In the genomic region with DNA sequence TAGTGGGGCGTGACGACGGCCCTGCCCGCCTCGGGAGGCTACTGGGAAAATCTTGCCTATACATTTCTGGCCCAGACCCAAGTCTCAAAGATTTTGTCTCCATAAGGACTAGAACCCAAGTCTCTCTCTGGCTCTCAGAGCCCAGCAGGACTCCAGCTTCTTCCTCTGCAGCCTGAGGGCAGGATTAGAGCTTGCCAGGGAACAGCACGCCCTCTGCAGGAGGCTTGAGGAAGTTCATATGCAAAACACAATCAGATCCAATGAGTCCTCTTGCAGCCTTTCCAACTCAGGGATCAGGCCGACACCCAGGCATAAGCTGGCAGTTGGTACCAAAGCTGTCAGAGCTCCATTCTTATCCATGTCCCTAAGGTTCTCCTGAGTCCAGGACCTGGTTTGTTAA, we compare ENCODE assay signal across 11 mouse cellular contexts.
DNase-seq lines count a peak whose midpoint lies in the region; ATAC-seq and TF ChIP-seq lines count a peak whose summit lies in the region.
"Had no signal": no experiment of that assay in that cellular context is flagged by ENCODE, and none has a peak within 500 bp of the region (broad histone marks: within the 10 kb centered on the region; RNA-seq: fewer than 3 reads in every experiment).

No protein-coding gene starts in this region.

- no peaks in the 10 kb centered on the region for H3K27me3 ChIP-seq in hindbrain, embryonic 11.5 days (ENCODE audit: control insufficient read depth, insufficient read depth, low read length)
- H3K27me3 ChIP-seq in hindbrain, embryonic 10.5 days (ENCODE audit: insufficient read depth, poor library complexity, severe bottlenecking) = 0 out of 2 replicates have a peak, but pooled peaks cover 10% of the 10 kb centered on the region
- no peaks in the 10 kb centered on the region for H3K27me3 ChIP-seq in midbrain, embryonic 11.5 days (ENCODE audit: control insufficient read depth, insufficient read depth, low read length)
- no peaks in the 10 kb centered on the region for H3K27me3 ChIP-seq in midbrain, embryonic 16.5 days (ENCODE audit: control insufficient read depth, insufficient read depth, low read depth, low read length)
- H3K27me3 ChIP-seq in small intestine, adult 2 months (ENCODE audit: control insufficient read depth, insufficient read depth, low read length) = no peaks in the 10 kb centered on the region
- H3K27me3 ChIP-seq: lung, embryonic 15.5 days had no signal

- DNase-seq in hindbrain, embryonic 11.5 days (ENCODE audit: low spot score) = peak; percentile 46
- DNase-seq in hindbrain, embryonic 10.5 days (ENCODE audit: low spot score) = no peak
- peak; percentile 82 for DNase-seq in midbrain, embryonic 11.5 days (ENCODE audit: low spot score, missing footprints)
- no peak for DNase-seq in left cerebral cortex, adult 8-10 months (ENCODE audit: low spot score in 2 of 2)
- DNase-seq in layer of hippocampus, postnatal 10 days (ENCODE audit: low spot score in 2 of 2) = no peak
- DNase-seq: heart, adult 11 months; right cerebral cortex, adult 18-20 months had no signal

- H3K4me2 ChIP-seq in hindbrain, embryonic 11.5 days (replicated peaks; ENCODE audit: low read depth, low read length) = no peak overlapping the region
- H3K4me2 ChIP-seq in midbrain, embryonic 11.5 days = no peak overlapping the region
- H3K4me2 ChIP-seq in midbrain, embryonic 16.5 days (ENCODE audit: low read length) = no peak overlapping the region
- H3K4me2 ChIP-seq: lung, embryonic 15.5 days had no signal

- H3K4me1 ChIP-seq in hindbrain, embryonic 11.5 days (replicated peaks; ENCODE audit: control insufficient read depth, insufficient read depth, low read length) = 0 out of 2 replicates have a peak, but pooled peaks cover 5% of the 10 kb centered on the region
- peaks cover 41% of the 10 kb centered on the region for H3K4me1 ChIP-seq in hindbrain, embryonic 10.5 days (replicated peaks)
- H3K4me1 ChIP-seq in midbrain, embryonic 11.5 days (ENCODE audit: control insufficient read depth, insufficient read depth, low read length) = no peaks in the 10 kb centered on the region; the same call in none of the 2 replicates
- H3K4me1 ChIP-seq in midbrain, embryonic 16.5 days (ENCODE audit: control insufficient read depth, insufficient read depth, low read length) = peaks cover 4% of the 10 kb centered on the region; the same call in 1 of the 2 replicates
- H3K4me1 ChIP-seq in bone marrow macrophage, adult 2 months (ENCODE audit: control insufficient read depth, insufficient read depth, low read length) = no peaks in the 10 kb centered on the region
- no peaks in the 10 kb centered on the region for H3K4me1 ChIP-seq in small intestine, adult 2 months (ENCODE audit: control insufficient read depth, insufficient read depth, insufficient read length, low read length)
- H3K4me1 ChIP-seq: lung, embryonic 15.5 days had no signal

- TF ChIP-seq POLR2A in bone marrow macrophage, adult 2 months (IDR thresholded peaks at IDR 0.05; ENCODE audit: borderline replicate concordance, low read depth, low read length) = no peak
- TF ChIP-seq POLR2A in small intestine, adult 2 months (IDR thresholded peaks at IDR 0.05; ENCODE audit: low read depth, low read length) = no peak

- H3K36me3 ChIP-seq in hindbrain, embryonic 11.5 days (ENCODE audit: control insufficient read depth, insufficient read depth, low read length) = no peaks in the 10 kb centered on the region
- no peaks in the 10 kb centered on the region for H3K36me3 ChIP-seq in hindbrain, embryonic 10.5 days
- no peaks in the 10 kb centered on the region for H3K36me3 ChIP-seq in midbrain, embryonic 11.5 days (ENCODE audit: control insufficient read depth, insufficient read depth, low read length)
- no peaks in the 10 kb centered on the region for H3K36me3 ChIP-seq in midbrain, embryonic 16.5 days (ENCODE audit: control insufficient read depth, insufficient read depth, low read length)
- no peaks in the 10 kb centered on the region for H3K36me3 ChIP-seq in small intestine, adult 2 months (ENCODE audit: control insufficient read depth, insufficient read depth, low read length)
- H3K36me3 ChIP-seq: lung, embryonic 15.5 days had no signal

- H3K27ac ChIP-seq in hindbrain, embryonic 11.5 days (ENCODE audit: low read depth, low read length) = no peak overlapping the region
- H3K27ac ChIP-seq in hindbrain, embryonic 10.5 days = no peak overlapping the region
- no peak overlapping the region for H3K27ac ChIP-seq in midbrain, embryonic 11.5 days (ENCODE audit: low read depth, low read length)
- no peak overlapping the region for H3K27ac ChIP-seq in midbrain, embryonic 16.5 days (ENCODE audit: low read length)
- no peak overlapping the region for H3K27ac ChIP-seq in bone marrow macrophage, adult 2 months (ENCODE audit: insufficient read depth, low read depth, low read length)
- H3K27ac ChIP-seq in small intestine, adult 2 months (ENCODE audit: insufficient read depth, low read depth, low read length) = no peak overlapping the region
- H3K27ac ChIP-seq: lung, embryonic 15.5 days had no signal

- H3K9ac ChIP-seq in hindbrain, embryonic 11.5 days (ENCODE audit: low read depth, low read length) = no peak overlapping the region
- no peak overlapping the region for H3K9ac ChIP-seq in midbrain, embryonic 11.5 days (ENCODE audit: low read length)
- no peak overlapping the region for H3K9ac ChIP-seq in midbrain, embryonic 16.5 days (ENCODE audit: low read depth, low read length)
- H3K9ac ChIP-seq: lung, embryonic 15.5 days had no signal

- no peaks in the 10 kb centered on the region for H3K9me3 ChIP-seq in hindbrain, embryonic 11.5 days (ENCODE audit: control insufficient read depth, low read length)
- H3K9me3 ChIP-seq in hindbrain, embryonic 10.5 days = no peaks in the 10 kb centered on the region
- no peaks in the 10 kb centered on the region for H3K9me3 ChIP-seq in midbrain, embryonic 11.5 days (ENCODE audit: control insufficient read depth, low read length)
- H3K9me3 ChIP-seq in midbrain, embryonic 16.5 days (replicated peaks; ENCODE audit: control insufficient read depth, low read length, poor library complexity, severe bottlenecking) = no peaks in the 10 kb centered on the region
- H3K9me3 ChIP-seq: lung, embryonic 15.5 days had no signal

- ATAC-seq in hindbrain, embryonic 11.5 days (ENCODE audit: low FRiP score) = no peak
- ATAC-seq in midbrain, embryonic 11.5 days (ENCODE audit: low FRiP score) = no peak
- no peak for ATAC-seq in midbrain, embryonic 16.5 days

- H3K4me3 ChIP-seq in hindbrain, embryonic 11.5 days (ENCODE audit: low read depth, low read length) = no peak overlapping the region
- no peak overlapping the region for H3K4me3 ChIP-seq in hindbrain, embryonic 10.5 days
- H3K4me3 ChIP-seq in midbrain, embryonic 11.5 days (ENCODE audit: low read depth, low read length) = no peak overlapping the region
- H3K4me3 ChIP-seq in midbrain, embryonic 16.5 days (ENCODE audit: low read depth, low read length) = no peak overlapping the region
- no peak overlapping the region for H3K4me3 ChIP-seq in bone marrow macrophage, adult 2 months (ENCODE audit: insufficient read depth, low read length)
- H3K4me3 ChIP-seq in small intestine, adult 2 months (ENCODE audit: low read depth, low read length) = no peak overlapping the region
- H3K4me3 ChIP-seq: lung, embryonic 15.5 days had no signal

- peak; percentile 48 for TF ChIP-seq CTCF in bone marrow macrophage, adult 2 months (IDR thresholded peaks at IDR 0.05; ENCODE audit: low read depth, low read length)
- peak; percentile 37; the same call in 1 of the 2 replicates for TF ChIP-seq CTCF in small intestine, adult 2 months (IDR thresholded peaks at IDR 0.05; ENCODE audit: extremely low read depth, insufficient read length, insufficient replicate concordance, low read depth, low read length)

- WGBS in hindbrain, embryonic 11.5 days = 47% methylated on average over 7 of the region's 7 CpGs
- 33% methylated on average over 7 of the region's 7 CpGs for WGBS in hindbrain, embryonic 10.5 days
- WGBS in midbrain, embryonic 11.5 days = 40% methylated on average over 7 of the region's 7 CpGs
- WGBS in midbrain, embryonic 16.5 days = 28% methylated on average over 7 of the region's 7 CpGs
- WGBS in small intestine, adult 2 months = 39% methylated on average over 7 of the region's 7 CpGs

Comparison
In these comparisons a context has a peak if more than half of its experiments do, and no peak if none do; other contexts are left out.
1. DNase-seq: peak in hindbrain, embryonic 11.5 days (single experiment) and midbrain, embryonic 11.5 days (single experiment); none in hindbrain, embryonic 10.5 days (single experiment), left cerebral cortex, adult 8-10 months (0 of 2) and layer of hippocampus, postnatal 10 days (0 of 2).